Mouse (Mus musculus) small intestine, adult 2 months (tissue): ENCODE measurements around the gene Pigx.

Experiments
- CTCF ChIP-seq: fragments of 200-500 bp; IDR thresholded peaks from 2 replicates; pipeline ENCODE4 v1.5.1; 2012; ENCODE audit warnings: low read depth, mild to moderate bottlenecking, control low read depth, inconsistent platforms, low read length, moderate library complexity, mixed read lengths; ENCODE audit not compliant: insufficient replicate concordance, insufficient read length; ENCODE audit errors: extremely low read depth
- POLR2A ChIP-seq: fragments of 200-500 bp; IDR thresholded peaks from 2 replicates; pipeline ENCODE4 v1.6.1; 2012; ENCODE audit warnings: low read depth, mild to moderate bottlenecking, control low read depth, inconsistent platforms, low read length, moderate library complexity

DNA sequence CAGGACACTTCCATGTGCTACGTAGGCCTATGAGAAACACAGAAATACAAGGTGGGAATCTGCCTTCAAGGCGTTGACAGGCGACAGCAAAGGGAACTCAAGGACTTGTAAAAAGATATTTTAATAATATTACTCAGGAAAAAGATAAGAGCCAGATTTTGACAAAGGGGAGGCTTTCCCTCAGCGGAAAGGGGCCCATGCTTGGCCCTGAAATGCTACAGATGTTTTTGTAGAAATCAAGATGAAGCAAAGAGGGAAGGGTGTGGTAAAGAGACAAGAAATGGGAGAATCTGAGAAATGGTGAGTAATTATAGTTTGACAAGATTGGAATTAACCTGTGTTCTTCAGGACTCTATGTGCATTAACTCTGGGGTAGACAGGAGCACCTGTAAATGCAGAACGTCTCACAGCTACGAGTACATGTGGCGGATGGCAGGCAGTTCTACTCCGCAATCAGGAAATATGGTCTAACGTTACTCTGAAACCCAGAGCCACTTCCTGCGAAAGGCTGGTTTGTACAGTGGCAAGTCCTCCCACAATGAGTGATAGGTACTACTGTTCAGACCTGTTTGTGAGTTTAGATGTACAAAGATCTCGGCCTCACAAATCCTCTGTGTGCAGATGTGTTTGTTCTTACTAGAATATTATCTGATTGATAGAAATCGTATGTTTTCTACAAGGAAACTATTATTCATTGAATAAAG, 8.0 kb upstream of the Pigx start:
- TF ChIP-seq POLR2A, result no peak
- TF ChIP-seq CTCF, result no peak
